7 mouse cellular contexts compared by ENCODE assay signal in the genomic region with DNA sequence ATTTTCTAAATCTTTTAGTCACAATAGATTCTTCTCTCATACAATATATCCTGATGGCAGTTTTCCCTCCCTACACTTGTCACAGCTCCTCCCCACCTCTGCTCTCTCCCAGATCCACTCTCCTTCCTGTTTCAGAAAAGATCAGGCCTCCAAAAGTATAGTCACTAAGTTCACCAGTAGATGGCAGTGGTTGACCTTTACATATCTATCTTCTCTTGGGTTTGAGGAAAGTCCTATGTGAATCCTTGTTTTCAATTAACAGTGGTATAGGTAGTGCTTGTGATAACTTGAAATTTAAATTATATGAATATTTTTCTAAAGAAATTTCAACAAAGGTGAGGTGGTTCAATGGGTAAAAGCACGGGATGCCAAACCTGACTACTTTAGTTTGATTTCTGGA. TPM values are rescaled to one million over a fixed set of nuclear protein-coding genes. Genes with fewer than 3 reads are reported as not detected.
A peak's percentile ranks its signal among the peaks of the same experiment; 100 is the strongest.
DNase-seq lines count a peak whose midpoint lies in the region.

No protein-coding gene starts in this region.

- peak; percentile 2 to 10 for DNase-seq in left cerebral cortex, postnatal 14 days (ENCODE audit: low spot score in 2 of 2)
- no peak for DNase-seq in left cerebral cortex, postnatal 4 days
- peak; percentile 36 for DNase-seq in Muller cell, postnatal 12 days (ENCODE audit: inconsistent ontology term)
- DNase-seq in embryo, embryonic 10 days (ENCODE audit: low spot score): peak; percentile 74
- peak; percentile 7 for DNase-seq in large intestine, adult 2 months (ENCODE audit: low read depth, low spot score)
- no peak for DNase-seq in gastrocnemius, postnatal 36 days
- DNase-seq in urinary bladder, postnatal 25 days (ENCODE audit: low spot score): no peak

- intact Hi-C loops in left cerebral cortex, postnatal 14 days (cut with DNase I): loop anchor here (5.0 kb wide), 1 partner anchor 378 kb away; no protein-coding TSS in a partner anchor
- intact Hi-C loops in left cerebral cortex, postnatal 4 days (cut with DNase I): no loop called here
- intact Hi-C loops in gastrocnemius, postnatal 36 days (cut with DNase I): loop anchor here (5.0 kb wide), 1 partner anchor 378 kb away; no protein-coding TSS in a partner anchor

- 66% methylated on average over 1 of the region's 1 CpGs for WGBS in large intestine, adult 2 months

RNA-seq across cellular contexts. Expression of gene 2010106E10Rik, which starts 29.7 kb away (rescaled TPM):
- total RNA-seq in left cerebral cortex, postnatal 14 days (2021): not detected
- not detected for total RNA-seq in left cerebral cortex, postnatal 4 days (2021)
- polyA plus RNA-seq in large intestine, adult 2 months (2012; rRNA removed): 33.1 and 93.2 TPM in 2 replicates
- not detected for total RNA-seq in gastrocnemius, postnatal 36 days (2021)

Comparison
In these comparisons a context has a peak if more than half of its experiments do, and no peak if none do; other contexts are left out.
1. DNase-seq: peak in left cerebral cortex, postnatal 14 days (2 of 2), Muller cell, postnatal 12 days (single experiment), embryo, embryonic 10 days (single experiment) and large intestine, adult 2 months (single experiment); none in left cerebral cortex, postnatal 4 days (single experiment), gastrocnemius, postnatal 36 days (0 of 2) and urinary bladder, postnatal 25 days (single experiment).